Mouse (Mus musculus): Measurements from ENCODE around the gene Col20a1. TPM values are rescaled to one million over a fixed set of nuclear protein-coding genes. Genes with fewer than 3 reads are reported as not detected.

The Col20a1 gene
- polyA plus RNA-seq, 1 experiment from 2014 or later = 0.10 TPM

DNA sequence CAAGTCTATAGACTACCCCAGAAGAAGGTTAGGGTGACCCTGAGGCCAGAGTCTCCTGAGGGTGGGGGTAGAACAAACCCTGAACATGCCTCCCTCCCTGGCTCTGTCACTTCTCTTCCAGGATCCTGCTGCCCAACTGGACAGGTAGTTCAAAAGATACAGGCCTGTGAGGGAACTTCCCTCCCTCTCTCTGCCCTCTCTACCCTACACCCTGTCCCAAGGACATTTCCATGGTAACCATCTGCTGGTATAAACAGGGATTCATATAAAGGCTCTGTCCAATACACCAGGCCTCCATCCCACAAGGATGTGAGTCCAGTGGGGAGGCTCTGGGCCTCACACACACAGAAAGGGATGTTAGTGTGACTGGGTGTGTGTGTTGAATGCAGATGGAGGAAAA lies 56.0 kb downstream of the Col20a1 start:
- ATAC-seq (replicated peaks; ENCODE audit: low FRiP score) (no peak), DNase-seq (ENCODE audit: low spot score) (no peak)
- no peaks in the 10 kb centered on the region for H3K36me3 ChIP-seq (ENCODE audit: control insufficient read depth, insufficient read depth, low read length)
- H3K4me1 ChIP-seq (replicated peaks; ENCODE audit: control insufficient read depth, insufficient read depth, low read length) = no peaks in the 10 kb centered on the region
- no peak overlapping the region for H3K4me2 ChIP-seq
- no peak overlapping the region for H3K9ac ChIP-seq (ENCODE audit: low read depth, low read length)
- no peak overlapping the region for H3K27ac ChIP-seq (ENCODE audit: low read depth, low read length)
- peaks cover 48% of the 10 kb centered on the region for H3K27me3 ChIP-seq (replicated peaks; ENCODE audit: control insufficient read depth, insufficient read depth, low read length)
- no peaks in the 10 kb centered on the region for H3K9me3 ChIP-seq (ENCODE audit: control insufficient read depth, low read length)
- no peak overlapping the region for H3K4me3 ChIP-seq (ENCODE audit: low read depth, low read length)

DNA sequence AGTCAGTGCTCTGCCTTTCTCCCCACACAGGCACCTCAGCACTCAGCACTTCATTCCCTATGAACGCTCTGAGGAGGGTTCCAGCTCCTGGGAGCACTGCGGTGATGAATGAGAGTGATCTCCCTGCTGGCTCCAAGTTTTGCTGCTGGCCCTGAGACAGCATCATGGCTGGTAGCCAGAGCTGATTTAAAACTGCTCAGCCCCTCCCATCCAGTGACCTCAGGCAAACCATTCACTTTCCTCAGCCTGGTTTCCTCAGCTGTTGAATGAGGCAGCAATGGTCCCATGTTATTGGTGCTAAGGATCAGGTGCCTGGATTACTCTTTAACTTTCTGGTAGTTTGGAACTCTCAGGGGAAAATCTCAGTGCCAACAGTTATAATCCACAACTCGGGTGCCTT lies 57.1 kb downstream of the Col20a1 start, which contains the start of gene Chrna4:
Chrna4 (minus strand) TSS at position 110 of the 400 bp plus-strand sequence.
- ATAC-seq (replicated peaks; ENCODE audit: low FRiP score) (no peak), DNase-seq (ENCODE audit: low spot score) (no peak)
- H3K36me3 ChIP-seq (ENCODE audit: control insufficient read depth, insufficient read depth, low read length) = no peaks in the 10 kb centered on the region
- no peak within 1 kb of the TSS for H3K27ac ChIP-seq (ENCODE audit: low read depth, low read length)
- 55% methylated on average over 3 of the region's 3 CpGs for WGBS
- peaks cover 37% of the 10 kb centered on the region for H3K27me3 ChIP-seq (replicated peaks; ENCODE audit: control insufficient read depth, insufficient read depth, low read length)
- no peak within 1 kb of the TSS for H3K4me3 ChIP-seq (ENCODE audit: low read depth, low read length)
- H3K9me3 ChIP-seq (ENCODE audit: control insufficient read depth, low read length) = no peaks in the 10 kb centered on the region
- no peaks in the 10 kb centered on the region for H3K4me1 ChIP-seq (replicated peaks; ENCODE audit: control insufficient read depth, insufficient read depth, low read length)
- H3K9ac ChIP-seq (ENCODE audit: low read depth, low read length) = no peak within 1 kb of the TSS
- no peak within 1 kb of the TSS for H3K4me2 ChIP-seq

DNA sequence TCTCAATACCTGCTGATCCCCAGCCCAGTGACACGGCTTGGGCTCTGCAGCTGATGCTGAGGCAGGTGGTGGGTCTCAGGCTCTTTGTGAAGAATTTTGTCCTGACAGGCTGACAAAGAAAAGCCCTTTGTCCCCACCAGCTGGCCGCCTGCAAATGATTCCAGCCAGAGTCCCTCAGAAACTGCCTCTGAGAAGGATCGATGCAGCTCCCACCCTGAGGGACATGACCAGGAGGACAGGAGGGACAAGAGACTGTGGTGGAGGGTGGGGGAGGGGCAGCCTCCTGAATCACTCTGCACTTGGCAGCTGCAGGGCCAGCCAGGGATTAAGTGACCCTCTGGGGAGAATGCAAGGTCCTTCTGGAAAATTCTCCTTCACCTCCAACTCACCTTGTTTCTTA lies 57.7 kb downstream of the Col20a1 start:
- no peak overlapping the region for H3K27ac ChIP-seq (ENCODE audit: low read depth, low read length)
- peaks cover 31% of the 10 kb centered on the region for H3K27me3 ChIP-seq (replicated peaks; ENCODE audit: control insufficient read depth, insufficient read depth, low read length)
- H3K36me3 ChIP-seq (ENCODE audit: control insufficient read depth, insufficient read depth, low read length) = no peaks in the 10 kb centered on the region
- DNase-seq (ENCODE audit: low spot score) (no peak), ATAC-seq (replicated peaks; ENCODE audit: low FRiP score) (no peak)
- H3K4me2 ChIP-seq = no peak overlapping the region
- H3K4me3 ChIP-seq (ENCODE audit: low read depth, low read length) = no peak overlapping the region
- H3K9me3 ChIP-seq (ENCODE audit: control insufficient read depth, low read length) = no peaks in the 10 kb centered on the region
- no peaks in the 10 kb centered on the region for H3K4me1 ChIP-seq (replicated peaks; ENCODE audit: control insufficient read depth, insufficient read depth, low read length)
- WGBS = 28% methylated on average over 3 of the region's 3 CpGs
- no peak overlapping the region for H3K9ac ChIP-seq (ENCODE audit: low read depth, low read length)

DNA sequence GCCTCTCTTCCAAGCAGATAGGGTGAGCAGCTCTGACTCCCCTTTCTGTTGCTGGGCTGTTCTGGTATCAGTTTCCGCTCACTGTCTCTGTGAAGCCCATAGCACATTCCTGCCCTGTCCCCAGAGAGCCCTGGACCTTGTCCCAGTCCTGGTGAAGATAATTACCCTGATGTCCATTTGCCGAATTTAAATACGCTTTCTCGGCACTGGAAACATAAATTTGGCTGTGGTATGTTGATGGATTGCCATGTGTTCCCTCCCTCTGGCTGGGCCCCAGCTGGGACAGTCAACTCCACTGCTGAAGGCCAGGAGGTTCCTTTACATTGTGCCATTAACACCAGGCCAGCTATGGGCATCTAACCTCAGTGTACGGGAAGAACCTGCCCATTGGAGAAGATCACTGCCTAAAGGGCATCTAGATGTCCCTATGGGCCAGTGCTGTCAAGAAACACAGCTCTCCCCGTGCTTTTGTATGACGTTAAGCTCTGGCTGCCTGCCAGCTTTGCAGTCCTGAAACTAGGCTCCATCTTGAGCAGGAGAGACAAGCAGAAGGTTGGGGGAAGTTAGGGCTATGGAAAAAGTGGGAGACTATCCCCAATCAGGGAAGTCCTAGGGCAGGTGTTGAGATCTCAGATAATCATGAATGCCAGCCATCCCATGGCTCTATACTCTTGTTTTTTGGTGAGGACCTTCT lies 62.1 kb downstream of the Col20a1 start:
- Histone ChIP-seq H3K27ac (ENCODE audit: low read depth, low read length) (no peak overlapping the region), H3K36me3 (ENCODE audit: control insufficient read depth, insufficient read depth, low read length) (no peaks in the 10 kb centered on the region), H3K27me3 (replicated peaks; ENCODE audit: control insufficient read depth, insufficient read depth, low read length) (no peaks in the 10 kb centered on the region), H3K4me2 (no peak overlapping the region), H3K9ac (ENCODE audit: low read depth, low read length) (no peak overlapping the region), H3K4me3 (ENCODE audit: low read depth, low read length) (no peak overlapping the region), H3K4me1 (replicated peaks; ENCODE audit: control insufficient read depth, insufficient read depth, low read length) (no peaks in the 10 kb centered on the region), H3K9me3 (ENCODE audit: control insufficient read depth, low read length) (no peaks in the 10 kb centered on the region)
- DNase-seq (ENCODE audit: low spot score) (no peak), ATAC-seq (replicated peaks; ENCODE audit: low FRiP score) (no peak)
- WGBS = 70% methylated on average over 7 of the region's 7 CpGs

DNA sequence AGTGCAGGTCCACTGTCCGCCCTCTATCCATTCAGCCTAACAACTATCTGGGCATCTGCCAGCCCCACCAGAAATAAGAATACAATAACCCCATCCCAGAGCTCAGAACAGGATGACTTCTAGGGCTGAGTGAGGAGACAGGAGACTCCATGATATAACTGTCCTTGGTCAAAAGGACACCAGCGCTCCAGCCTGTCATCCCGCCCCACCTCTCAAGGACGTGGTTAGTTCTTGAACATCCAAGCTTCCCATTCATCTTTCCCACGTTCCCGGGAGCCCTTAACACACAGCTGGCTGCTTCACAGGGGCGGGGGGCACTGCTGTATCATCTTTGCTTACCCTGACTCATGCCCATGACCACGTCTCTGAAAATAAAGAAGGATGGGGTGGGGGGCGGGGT lies 62.7 kb downstream of the Col20a1 start:
- no peak overlapping the region for H3K27ac ChIP-seq (ENCODE audit: low read depth, low read length)
- no peaks in the 10 kb centered on the region for H3K9me3 ChIP-seq (ENCODE audit: control insufficient read depth, low read length)
- WGBS = 67% methylated on average over 9 of the region's 9 CpGs
- no peaks in the 10 kb centered on the region for H3K4me1 ChIP-seq (replicated peaks; ENCODE audit: control insufficient read depth, insufficient read depth, low read length)
- H3K36me3 ChIP-seq (ENCODE audit: control insufficient read depth, insufficient read depth, low read length) = no peaks in the 10 kb centered on the region
- no peak overlapping the region for H3K4me2 ChIP-seq
- ATAC-seq (replicated peaks; ENCODE audit: low FRiP score) (no peak), DNase-seq (ENCODE audit: low spot score) (no peak)
- H3K9ac ChIP-seq (ENCODE audit: low read depth, low read length) = no peak overlapping the region
- no peak overlapping the region for H3K4me3 ChIP-seq (ENCODE audit: low read depth, low read length)
- H3K27me3 ChIP-seq (replicated peaks; ENCODE audit: control insufficient read depth, insufficient read depth, low read length) = no peaks in the 10 kb centered on the region

DNA sequence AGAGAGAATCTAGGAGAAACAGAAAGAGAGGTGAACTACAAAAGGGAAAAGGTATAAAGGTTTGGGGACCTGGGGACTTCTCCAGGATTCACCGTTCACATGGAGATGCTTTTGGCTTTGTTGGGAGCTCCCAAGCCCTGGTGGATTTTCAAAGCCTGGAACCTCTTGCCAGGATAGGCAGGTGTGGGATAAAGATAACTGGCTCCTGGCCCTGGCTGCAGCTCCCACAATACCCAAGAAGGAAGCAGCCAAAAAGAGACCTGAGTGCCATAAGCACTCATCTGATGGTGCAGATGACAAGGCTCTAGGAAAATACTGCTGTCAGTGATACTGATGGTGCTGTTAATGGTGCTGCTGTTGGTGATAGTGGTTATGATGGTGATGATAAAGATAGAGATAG lies 65.8 kb downstream of the Col20a1 start:
- Histone ChIP-seq H3K4me1 (replicated peaks; ENCODE audit: control insufficient read depth, insufficient read depth, low read length) (no peaks in the 10 kb centered on the region), H3K4me3 (ENCODE audit: low read depth, low read length) (no peak overlapping the region), H3K9me3 (ENCODE audit: control insufficient read depth, low read length) (no peaks in the 10 kb centered on the region), H3K27ac (ENCODE audit: low read depth, low read length) (no peak overlapping the region), H3K9ac (ENCODE audit: low read depth, low read length) (no peak overlapping the region), H3K27me3 (replicated peaks; ENCODE audit: control insufficient read depth, insufficient read depth, low read length) (no peaks in the 10 kb centered on the region), H3K36me3 (ENCODE audit: control insufficient read depth, insufficient read depth, low read length) (no peaks in the 10 kb centered on the region), H3K4me2 (no peak overlapping the region)
- no peak for ATAC-seq (replicated peaks; ENCODE audit: low FRiP score)
- 75% methylated on average over 1 of the region's 1 CpGs for WGBS
- DNase-seq (ENCODE audit: low spot score) = no peak

DNA sequence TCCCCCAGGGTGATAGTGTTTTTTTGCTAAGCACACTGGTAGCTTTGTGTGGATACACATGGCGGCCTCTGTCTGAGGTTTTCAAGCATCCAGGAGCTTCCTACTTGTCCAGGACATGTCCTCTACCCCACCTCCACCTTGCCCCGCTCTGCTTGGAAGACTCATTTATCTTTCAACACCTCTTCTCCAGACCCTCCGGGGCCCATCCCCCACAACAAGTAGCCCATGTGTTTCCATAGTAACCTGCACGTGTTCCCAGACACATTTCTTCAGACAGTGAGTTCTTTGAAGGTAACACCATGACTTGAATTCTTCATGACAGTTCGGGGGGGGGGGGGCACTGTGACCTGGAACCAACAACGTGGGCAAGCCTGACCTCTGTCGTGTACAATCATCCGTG lies 71.0 kb downstream of the Col20a1 start:
- no peaks in the 10 kb centered on the region for H3K4me1 ChIP-seq (replicated peaks; ENCODE audit: control insufficient read depth, insufficient read depth, low read length)
- H3K4me2 ChIP-seq = no peak overlapping the region
- DNase-seq (ENCODE audit: low spot score) = no peak
- H3K36me3 ChIP-seq (ENCODE audit: control insufficient read depth, insufficient read depth, low read length) = no peaks in the 10 kb centered on the region
- ATAC-seq (replicated peaks; ENCODE audit: low FRiP score) = no peak
- no peak overlapping the region for H3K4me3 ChIP-seq (ENCODE audit: low read depth, low read length)
- WGBS = 54% methylated on average over 8 of the region's 8 CpGs
- no peaks in the 10 kb centered on the region for H3K9me3 ChIP-seq (ENCODE audit: control insufficient read depth, low read length)
- H3K9ac ChIP-seq (ENCODE audit: low read depth, low read length) = no peak overlapping the region
- H3K27me3 ChIP-seq (replicated peaks; ENCODE audit: control insufficient read depth, insufficient read depth, low read length) = no peaks in the 10 kb centered on the region
- H3K27ac ChIP-seq (ENCODE audit: low read depth, low read length) = no peak overlapping the region

DNA sequence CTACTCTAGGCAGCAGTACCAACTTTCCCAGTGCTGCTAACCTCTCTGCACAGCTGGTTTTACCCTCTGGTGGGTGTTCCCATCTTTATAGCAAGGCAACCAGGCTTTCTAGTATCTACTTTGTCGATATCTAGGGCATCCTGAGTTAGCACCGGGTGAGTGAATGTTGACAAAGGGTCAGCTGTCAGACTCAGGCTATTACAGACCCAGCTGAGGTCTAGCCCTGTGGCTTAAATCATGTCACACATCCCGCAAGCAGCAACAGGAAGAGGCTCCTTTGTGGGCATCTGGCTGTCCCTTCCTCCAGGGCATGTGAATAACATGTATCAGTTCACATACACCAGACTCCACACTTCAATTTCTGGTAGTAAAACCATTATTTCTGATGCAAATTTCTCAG lies 71.9 kb downstream of the Col20a1 start:
- 38% methylated on average over 3 of the region's 3 CpGs for WGBS
- Histone ChIP-seq H3K4me3 (ENCODE audit: low read depth, low read length) (no peak overlapping the region), H3K36me3 (ENCODE audit: control insufficient read depth, insufficient read depth, low read length) (no peaks in the 10 kb centered on the region), H3K27ac (ENCODE audit: low read depth, low read length) (no peak overlapping the region), H3K4me1 (replicated peaks; ENCODE audit: control insufficient read depth, insufficient read depth, low read length) (no peaks in the 10 kb centered on the region), H3K4me2 (no peak overlapping the region), H3K27me3 (replicated peaks; ENCODE audit: control insufficient read depth, insufficient read depth, low read length) (no peaks in the 10 kb centered on the region), H3K9ac (ENCODE audit: low read depth, low read length) (no peak overlapping the region), H3K9me3 (ENCODE audit: control insufficient read depth, low read length) (no peaks in the 10 kb centered on the region)
- no peak for ATAC-seq (replicated peaks; ENCODE audit: low FRiP score)
- no peak for DNase-seq (ENCODE audit: low spot score)

DNA sequence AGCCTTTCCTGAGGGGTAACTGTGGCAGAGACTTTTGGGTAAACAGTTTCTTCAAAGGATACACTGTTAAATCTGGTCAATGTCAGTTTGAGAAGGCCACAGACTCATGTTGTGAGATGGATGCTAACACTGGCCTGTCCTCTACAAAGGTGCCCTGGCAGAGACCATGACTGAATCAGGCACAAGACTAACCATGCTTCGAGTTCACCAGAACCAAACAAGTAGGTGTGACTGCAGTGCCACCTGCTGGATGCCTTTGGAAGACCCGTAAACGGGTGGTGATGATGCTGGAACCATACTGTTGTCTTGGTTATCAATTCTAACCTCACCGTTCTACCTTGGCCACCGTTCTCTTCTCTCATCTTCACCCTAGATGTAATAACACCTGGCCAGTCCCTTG lies 73.8 kb downstream of the Col20a1 start:
- WGBS = 11% methylated on average over 5 of the region's 5 CpGs
- Histone ChIP-seq H3K4me2 (no peak overlapping the region), H3K9me3 (ENCODE audit: control insufficient read depth, low read length) (no peaks in the 10 kb centered on the region), H3K27me3 (replicated peaks; ENCODE audit: control insufficient read depth, insufficient read depth, low read length) (no peaks in the 10 kb centered on the region), H3K27ac (ENCODE audit: low read depth, low read length) (no peak overlapping the region), H3K9ac (ENCODE audit: low read depth, low read length) (no peak overlapping the region), H3K36me3 (ENCODE audit: control insufficient read depth, insufficient read depth, low read length) (no peaks in the 10 kb centered on the region), H3K4me3 (ENCODE audit: low read depth, low read length) (no peak overlapping the region), H3K4me1 (replicated peaks; ENCODE audit: control insufficient read depth, insufficient read depth, low read length) (no peaks in the 10 kb centered on the region)
- ATAC-seq (replicated peaks; ENCODE audit: low FRiP score) = peak; percentile 31; the same call in 1 of the 2 replicates
- DNase-seq (ENCODE audit: low spot score) = peak; percentile 49

Data from liver, embryonic 11.5 days (tissue).